Mouse (Mus musculus) lung, postnatal 14 days (tissue): Measurements from ENCODE around the gene Nradd.

Experiments
- DNase-seq: peaks from one replicate; pipeline ENCODE4 v3.0.0; 2021

Gene Nradd

DNA sequence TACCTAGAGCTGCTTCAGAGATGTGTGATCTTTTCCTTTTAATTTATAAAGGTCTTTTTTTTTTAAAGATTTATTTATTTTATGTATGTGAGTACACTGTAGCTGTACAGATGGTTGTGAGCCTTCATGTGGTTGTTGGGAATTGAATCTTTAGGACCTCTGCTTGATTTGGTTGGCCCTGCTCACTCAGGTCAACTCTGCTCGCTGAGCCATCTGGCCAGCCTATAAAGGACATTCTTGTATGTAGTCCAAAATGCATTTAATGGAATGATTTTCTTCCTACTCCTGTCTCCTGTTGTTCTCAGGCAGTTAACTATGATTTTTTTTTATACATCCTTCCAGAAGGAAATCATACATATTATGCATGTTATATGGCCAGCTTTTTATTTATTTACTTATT, 40.7 kb downstream of the Nradd start:
- no peak for DNase-seq

DNA sequence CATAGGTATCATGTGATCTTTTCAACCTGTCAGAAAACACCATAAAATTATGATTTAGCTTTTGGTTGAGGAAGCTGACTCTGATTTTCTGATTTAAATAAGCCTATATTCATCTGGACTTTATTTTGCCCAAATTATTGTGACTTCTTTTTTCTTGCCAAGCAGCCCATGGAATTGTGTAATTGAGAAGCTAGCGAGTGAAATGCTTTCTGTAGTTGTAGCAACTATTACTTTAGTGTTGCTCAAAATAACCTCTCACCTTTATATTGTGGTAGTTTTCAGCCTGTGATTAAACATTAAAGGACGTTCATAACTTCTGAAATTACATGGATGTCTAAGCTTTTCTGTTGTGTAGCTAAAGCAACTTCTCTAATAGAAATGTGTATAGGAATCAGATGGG, 42.1 kb downstream of the Nradd start:
- DNase-seq = no peak
